Mouse (Mus musculus) MEL (cell line): ENCODE measurements at regions not wholly inside any gene's neighbourhood (a gene's known extent, or its start where the extent isn't known, plus 50 kb on each side); places are given as distances from the start of the nearest gene placed in this dataset.

Experiments
- DNase-seq: peaks from one replicate; pipeline ENCODE4 v3.0.0; 2011; ENCODE audit warnings: low read depth, low spot score
- H3K27ac ChIP-seq: 2 replicates; pipeline ENCODE4 v1.5.1; 2012; ENCODE audit warnings: low read depth, mild to moderate bottlenecking, control low read depth, low read length, moderate library complexity; ENCODE audit not compliant: control insufficient read depth
- H3K27me3 ChIP-seq, 2 experiments: fragments of 150-350 bp in 1 of 2; sonication (generic) in 1 of 2; 2 replicates each; pipeline ENCODE4 v1.6.1; 2012; ENCODE audit warnings: low read length in 2 of 2, mild to moderate bottlenecking in 2 of 2, improper control_type of control experiment in 1 of 2, moderate library complexity in 1 of 2; ENCODE audit not compliant: insufficient read depth in 2 of 2, control insufficient read depth in 1 of 2
- H3K36me3 ChIP-seq, 2 experiments: 2 replicates each; pipeline ENCODE4 v1.6.1; 2012 to 2014; ENCODE audit warnings: low read length in 2 of 2, improper control_type of control experiment in 1 of 2, inconsistent platforms in 1 of 2, mild to moderate bottlenecking in 1 of 2; ENCODE audit not compliant: insufficient read depth in 2 of 2, control insufficient read depth in 1 of 2
- H3K4me1 ChIP-seq, 2 experiments: fragments of 150-350 bp in 1 of 2; sonication (generic) in 1 of 2; 2 replicates each; pipeline ENCODE4 v1.6.1; 2012; ENCODE audit warnings: low read length in 2 of 2, improper control_type of control experiment in 1 of 2, mild to moderate bottlenecking in 1 of 2; ENCODE audit not compliant: insufficient read depth in 2 of 2, control insufficient read depth in 1 of 2
- H3K4me3 ChIP-seq, 2 experiments: fragments of 150-350 bp in 1 of 2; sonication (generic) in 1 of 2; 2 replicates each; pipeline ENCODE4 v1.5.1; 2012; ENCODE audit warnings: low read depth in 2 of 2, low read length in 2 of 2, mild to moderate bottlenecking in 2 of 2, moderate library complexity in 2 of 2, control low read depth in 1 of 2, improper control_type of control experiment in 1 of 2; ENCODE audit not compliant: control insufficient read depth in 1 of 2, insufficient read depth in 1 of 2
- H3K79me2 ChIP-seq: 2 replicates; pipeline ENCODE4 v1.6.1; 2012; ENCODE audit warnings: mild to moderate bottlenecking, low read length, moderate library complexity; ENCODE audit not compliant: control insufficient read depth, poor library complexity, insufficient read depth
- H3K9ac ChIP-seq: 2 replicates; pipeline ENCODE4 v1.6.1; 2012; ENCODE audit warnings: low read depth, mild to moderate bottlenecking, control low read depth, low read length, moderate library complexity; ENCODE audit not compliant: control insufficient read depth, poor library complexity, severe bottlenecking
- H3K9me3 ChIP-seq: fragments of 150-350 bp; sonication (generic); replicated peaks from 2 replicates; pipeline ENCODE4 v1.6.1; 2012; ENCODE audit warnings: mild to moderate bottlenecking, low read length, improper control_type of control experiment, moderate library complexity; ENCODE audit not compliant: insufficient read depth
- CHD2 ChIP-seq: IDR thresholded peaks from 2 replicates; pipeline ENCODE4 v1.6.1; 2011; ENCODE audit warnings: low read length, improper control_type of control experiment
- CTCF ChIP-seq, 3 experiments: IDR thresholded peaks in 2 of 3; conservative IDR thresholded peaks in 1 of 3; 2 replicates each; pipeline ENCODE4 v1.5.1; 2011 to 2012; ENCODE audit warnings: low read length in 3 of 3, low read depth in 2 of 3, mild to moderate bottlenecking in 2 of 3, improper control_type of control experiment in 1 of 3, inconsistent platforms in 1 of 3, mixed read lengths in 1 of 3, moderate library complexity in 1 of 3; ENCODE audit not compliant: control insufficient read depth in 1 of 3, insufficient read depth in 1 of 3, poor library complexity in 1 of 3, severe bottlenecking in 1 of 3
- ELF1 ChIP-seq: IDR thresholded peaks from 2 replicates; pipeline ENCODE4 v1.6.1; 2014; ENCODE audit warnings: low read depth, mild to moderate bottlenecking, inconsistent platforms, low read length, improper control_type of control experiment, moderate library complexity
- EP300 ChIP-seq, 2 experiments: IDR thresholded peaks; 2 replicates each; pipeline ENCODE4 v1.6.1; 2011; ENCODE audit warnings: improper control_type of control experiment in 2 of 2, low read length in 2 of 2, low read depth in 1 of 2, mild to moderate bottlenecking in 1 of 2
- GABPA ChIP-seq: IDR thresholded peaks from 2 replicates; pipeline ENCODE4 v1.6.1; 2012; ENCODE audit warnings: low read depth, mild to moderate bottlenecking, inconsistent platforms, low read length, improper control_type of control experiment, moderate library complexity
- HCFC1 ChIP-seq: IDR thresholded peaks from 2 replicates; pipeline ENCODE4 v1.6.1; 2012; ENCODE audit warnings: low read depth, mild to moderate bottlenecking, inconsistent platforms, low read length, improper control_type of control experiment, moderate library complexity
- MAFK ChIP-seq: IDR thresholded peaks from 2 replicates; pipeline ENCODE4 v1.6.1; 2011; ENCODE audit warnings: low read depth, mild to moderate bottlenecking, low read length, improper control_type of control experiment, borderline replicate concordance
- MYB ChIP-seq: IDR thresholded peaks from 2 replicates; pipeline ENCODE4 v1.6.1; 2011; ENCODE audit warnings: mild to moderate bottlenecking, low read depth, low read length, improper control_type of control experiment
- NELFE ChIP-seq: IDR thresholded peaks from 2 replicates; pipeline ENCODE4 v1.6.1; 2011; ENCODE audit warnings: low read depth, low read length, improper control_type of control experiment
- POLR2AphosphoS2 ChIP-seq: IDR thresholded peaks from 2 replicates; pipeline ENCODE4 v1.6.1; 2011; ENCODE audit warnings: low read length, improper control_type of control experiment
- TAL1 ChIP-seq: IDR thresholded peaks from 2 replicates; pipeline ENCODE4 v1.6.1; 2012; ENCODE audit warnings: mild to moderate bottlenecking, inconsistent platforms, low read length, moderate library complexity, mixed read lengths
- UBTF ChIP-seq: IDR thresholded peaks from 2 replicates; pipeline ENCODE4 v1.6.1; 2012; ENCODE audit warnings: low read depth, mild to moderate bottlenecking, inconsistent platforms, low read length, improper control_type of control experiment, moderate library complexity, borderline replicate concordance; ENCODE audit not compliant: insufficient read depth
- USF1 ChIP-seq: IDR thresholded peaks from 2 replicates; pipeline ENCODE4 v1.6.1; 2014; ENCODE audit warnings: low read depth, mild to moderate bottlenecking, inconsistent platforms, low read length, improper control_type of control experiment, moderate library complexity
- ZKSCAN1 ChIP-seq: IDR thresholded peaks from 2 replicates; pipeline ENCODE4 v1.6.1; 2012; ENCODE audit warnings: low read depth, mild to moderate bottlenecking, inconsistent platforms, low read length, improper control_type of control experiment, moderate library complexity
- ZMIZ1 ChIP-seq: IDR thresholded peaks from 2 replicates; pipeline ENCODE4 v1.6.1; 2012; ENCODE audit warnings: low read depth, mild to moderate bottlenecking, inconsistent platforms, low read length, improper control_type of control experiment, moderate library complexity

GRCm38 (mm10) chr1:120911962-120912670, 309.9 kb downstream of the En1 start:
- no peak for DNase-seq
- Histone ChIP-seq H3K27ac (no peak overlapping the region), H3K9ac (no peak overlapping the region), H3K36me3 (no peaks in the 10 kb centered on the region), H3K27me3 (no peaks in the 10 kb centered on the region), H3K4me1 (no peaks in the 10 kb centered on the region), H3K79me2 (no peaks in the 10 kb centered on the region), H3K9me3 (no peaks in the 10 kb centered on the region), H3K4me3 (no peak overlapping the region)
- TF ChIP-seq MYB, result no peak
- no peak for TF ChIP-seq CTCF (IDR thresholded peaks at IDR 0.05 in 2 of 3, conservative IDR thresholded peaks at IDR 0.05 in 1 of 3; ENCODE audit: control insufficient read depth in 1 of 3, insufficient read depth in 1 of 3, low read depth in 2 of 3, low read length in 3 of 3, poor library complexity in 1 of 3, severe bottlenecking in 1 of 3)
- TF ChIP-seq UBTF, result no peak
- no peak for TF ChIP-seq ZKSCAN1
- no peak for TF ChIP-seq MAFK
- TF ChIP-seq ELF1, result no peak

- no peak overlapping the region for H3K9ac ChIP-seq
- no peaks in the 10 kb centered on the region for H3K36me3 ChIP-seq
- H3K4me1 ChIP-seq, result no peaks in the 10 kb centered on the region
- no peak overlapping the region for H3K27ac ChIP-seq
- no peaks in the 10 kb centered on the region for H3K27me3 ChIP-seq
- no peak overlapping the region for H3K4me3 ChIP-seq
- TF ChIP-seq HCFC1 (no peak), EP300 (IDR thresholded peaks at IDR 0.05; ENCODE audit: low read depth in 1 of 2, low read length in 2 of 2) (no peak), ZMIZ1 (no peak), ZKSCAN1 (no peak), USF1 (no peak), NELFE (no peak), GABPA (no peak), CHD2 (no peak), POLR2AphosphoS2 (no peak), TAL1 (no peak), UBTF (no peak)
- no peaks in the 10 kb centered on the region for H3K9me3 ChIP-seq
- DNase-seq, result no peak
- no peaks in the 10 kb centered on the region for H3K79me2 ChIP-seq
Observed at GRCm38 (mm10) chr1:120921540-120921939, 319.3 kb downstream of the En1 start.
